Mouse (Mus musculus) kidney, postnatal 14 days (tissue): ENCODE results near the gene Plscr3.

Experiments
- DNase-seq: peaks from one replicate; pipeline ENCODE4 v3.0.0; 2022; ENCODE audit warnings: mixed read lengths

The Plscr3 gene

DNA sequence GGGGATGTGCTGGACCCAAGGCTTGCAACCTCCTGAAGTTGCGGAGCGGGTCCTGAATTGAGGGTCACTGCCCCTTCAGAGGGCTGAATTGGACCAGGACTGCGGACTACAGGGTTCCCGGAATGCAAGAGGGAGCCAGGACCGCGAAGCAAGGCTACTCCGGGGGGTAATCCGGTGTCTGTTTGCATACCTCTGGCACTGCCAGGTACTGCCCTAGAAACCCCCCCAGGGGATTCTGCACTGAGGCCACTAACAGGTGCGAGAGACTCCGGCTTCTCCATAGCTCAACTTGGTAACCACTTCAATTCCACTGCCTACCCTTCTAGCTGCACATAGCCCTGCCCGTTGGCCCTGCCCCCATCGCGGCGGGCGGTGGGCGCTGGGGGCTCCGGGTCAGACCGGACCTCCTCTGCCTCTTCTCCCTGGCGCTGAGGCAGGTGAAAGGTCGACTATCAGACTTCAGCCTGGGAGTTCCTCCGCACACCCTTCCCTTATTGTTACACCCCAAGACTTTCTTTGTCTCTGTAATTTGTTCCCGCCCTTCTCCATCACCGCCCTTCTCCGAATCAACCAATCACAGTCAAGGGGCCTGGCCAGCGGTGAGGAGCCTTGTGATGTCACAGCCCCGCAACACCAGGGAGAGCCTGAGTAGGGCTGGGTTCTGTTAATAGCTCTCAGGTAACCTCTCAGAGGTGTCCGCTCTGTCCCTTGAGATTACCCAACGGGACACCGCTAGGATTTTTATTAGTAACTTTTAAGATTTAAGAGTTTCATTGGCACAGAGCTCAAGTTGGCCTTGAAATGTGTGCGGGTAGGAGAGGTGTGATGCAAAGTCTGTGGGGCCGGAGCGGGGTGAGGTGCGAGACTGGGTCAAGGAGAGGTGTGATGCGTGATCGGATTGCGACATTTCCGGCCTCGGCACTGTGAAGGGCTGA lies 54.6 kb downstream of the Plscr3 start, which contains the start of the genes 2810408A11Rik and Neurl4:
Gene 2810408A11Rik (minus strand): TSS at position 517 of the 935 bp plus-strand sequence.
Gene Neurl4 (plus strand): TSS at position 602 of the 935 bp plus-strand sequence.
- peak; percentile 94 for DNase-seq

GRCm38 (mm10) chr11:69901406-69901846 lies 55.2 kb downstream of the Plscr3 start:
- peak; percentile 97 for DNase-seq
